Mouse (Mus musculus): ENCODE data around the gene Ppp1r14d. TPM values are rescaled to one million over a fixed set of nuclear protein-coding genes. Genes with fewer than 3 reads are reported as not detected.

Gene Ppp1r14d
- polyA plus RNA-seq, 1 experiment from 2014 or later, result 3.9 TPM

DNA sequence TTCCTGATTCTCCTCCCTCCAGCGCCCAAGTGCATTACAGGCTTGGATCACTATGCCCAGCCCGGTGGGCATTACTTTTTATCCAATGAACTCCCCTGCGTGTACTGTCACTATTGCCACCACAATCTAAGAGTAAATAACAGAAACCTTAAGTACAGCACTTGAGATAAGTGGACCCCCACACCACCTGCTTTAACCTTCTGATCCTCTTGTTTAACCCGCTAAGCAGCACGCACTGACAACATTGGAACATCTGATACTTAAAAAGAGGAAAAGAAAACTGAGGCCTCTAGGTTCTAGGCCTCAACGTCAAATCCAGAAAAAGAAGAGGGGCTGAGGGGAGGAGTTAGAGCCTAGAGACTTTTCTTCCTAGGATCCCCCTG is 21.8 kb downstream of the Ppp1r14d start:
- WGBS, result 17% methylated on average over 6 of the region's 6 CpGs
- Histone ChIP-seq H3K36me3 (ENCODE audit: control insufficient read depth, insufficient read depth, low read length) (peaks cover 27% of the 10 kb centered on the region), H3K4me1 (replicated peaks; ENCODE audit: control insufficient read depth, insufficient read depth, low read length) (peaks cover 15% of the 10 kb centered on the region), H3K27me3 (replicated peaks; ENCODE audit: control insufficient read depth, insufficient read depth, low read length) (no peaks in the 10 kb centered on the region), H3K4me2 (ENCODE audit: low read length) (peak overlapping the region; percentile 64), H3K27ac (ENCODE audit: low read depth) (peak overlapping the region; percentile 82), H3K4me3 (ENCODE audit: low read depth, low read length) (peak overlapping the region; percentile 59), H3K9ac (ENCODE audit: low read length) (peak overlapping the region; percentile 36), H3K9me3 (ENCODE audit: control insufficient read depth, low read length) (no peaks in the 10 kb centered on the region)
- DNase-seq (ENCODE audit: low spot score), result peak; percentile 54
- no peak for ATAC-seq (replicated peaks; ENCODE audit: low FRiP score, low TSS enrichment, low read depth)

DNA sequence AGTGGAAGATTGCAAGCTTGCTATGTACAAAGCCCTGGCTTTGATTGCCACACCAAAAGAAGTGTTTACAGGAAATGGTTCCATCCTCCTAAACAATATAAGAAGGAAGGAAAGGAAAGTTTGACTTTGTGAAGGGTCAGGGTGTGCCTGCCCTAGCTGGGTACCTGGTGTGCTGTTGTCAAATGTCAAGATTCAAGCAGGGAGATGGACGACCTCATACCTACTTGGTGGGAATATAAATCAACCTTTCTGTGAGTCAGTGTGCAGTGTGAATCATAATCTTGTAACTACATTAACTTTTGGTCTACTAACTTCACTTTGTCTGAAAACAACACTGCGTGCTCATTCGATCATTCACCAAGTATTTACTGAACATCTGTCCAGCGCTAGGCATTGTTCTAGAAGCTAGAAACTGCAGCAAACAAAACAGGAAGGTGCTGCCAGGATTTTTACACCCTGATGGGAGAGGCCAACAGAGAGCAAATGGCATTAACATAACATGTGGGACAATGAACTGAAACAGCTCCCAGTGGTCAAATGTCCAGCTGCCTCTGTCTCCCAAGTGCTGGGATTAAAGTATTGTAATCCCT is 25.7 kb downstream of the Ppp1r14d start:
- H3K9ac ChIP-seq (ENCODE audit: low read length), result no peak overlapping the region
- no peaks in the 10 kb centered on the region for H3K9me3 ChIP-seq (ENCODE audit: control insufficient read depth, low read length)
- H3K4me2 ChIP-seq (ENCODE audit: low read length), result no peak overlapping the region
- DNase-seq (ENCODE audit: low spot score) (no peak), ATAC-seq (replicated peaks; ENCODE audit: low FRiP score, low TSS enrichment, low read depth) (no peak)
- no peaks in the 10 kb centered on the region for H3K27me3 ChIP-seq (replicated peaks; ENCODE audit: control insufficient read depth, insufficient read depth, low read length)
- 83% methylated on average over 4 of the region's 4 CpGs for WGBS
- H3K27ac ChIP-seq (ENCODE audit: low read depth), result no peak overlapping the region
- H3K36me3 ChIP-seq (ENCODE audit: control insufficient read depth, insufficient read depth, low read length), result no peaks in the 10 kb centered on the region
- peaks cover 7% of the 10 kb centered on the region for H3K4me1 ChIP-seq (replicated peaks; ENCODE audit: control insufficient read depth, insufficient read depth, low read length)
- no peak overlapping the region for H3K4me3 ChIP-seq (ENCODE audit: low read depth, low read length)

DNA sequence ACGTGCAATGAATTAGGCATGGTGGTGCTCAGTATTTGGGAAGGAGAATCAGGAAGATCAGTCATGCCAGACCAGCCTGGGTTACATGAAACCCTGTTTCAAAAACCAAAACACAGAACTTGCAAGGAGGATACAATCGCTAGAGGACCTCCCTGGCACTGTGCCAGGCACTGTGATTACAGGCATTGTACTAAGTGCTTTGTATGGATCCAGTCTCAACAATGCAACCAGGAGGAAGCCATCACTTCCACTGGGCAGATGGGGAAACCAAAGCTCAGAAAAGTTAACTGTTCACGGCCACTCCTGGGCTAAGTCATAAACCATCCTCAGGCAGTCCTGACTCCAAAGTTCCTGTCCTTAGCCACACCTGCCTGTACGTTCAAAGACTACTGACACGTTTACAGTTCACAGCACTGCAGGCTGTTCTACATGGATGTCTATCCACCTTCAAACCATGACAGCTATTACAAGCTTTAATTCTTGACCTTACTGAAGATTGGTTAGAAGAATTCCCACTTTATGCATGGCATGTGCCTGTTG is 26.7 kb downstream of the Ppp1r14d start:
- Histone ChIP-seq H3K4me3 (ENCODE audit: low read depth, low read length) (no peak overlapping the region), H3K9me3 (ENCODE audit: control insufficient read depth, low read length) (no peaks in the 10 kb centered on the region), H3K36me3 (ENCODE audit: control insufficient read depth, insufficient read depth, low read length) (no peaks in the 10 kb centered on the region), H3K27me3 (replicated peaks; ENCODE audit: control insufficient read depth, insufficient read depth, low read length) (no peaks in the 10 kb centered on the region), H3K9ac (ENCODE audit: low read length) (no peak overlapping the region), H3K27ac (ENCODE audit: low read depth) (no peak overlapping the region), H3K4me1 (replicated peaks; ENCODE audit: control insufficient read depth, insufficient read depth, low read length) (peaks cover 7% of the 10 kb centered on the region), H3K4me2 (ENCODE audit: low read length) (no peak overlapping the region)
- DNase-seq (ENCODE audit: low spot score) (peak; percentile 55), ATAC-seq (replicated peaks; ENCODE audit: low FRiP score, low TSS enrichment, low read depth) (no peak)
- 39% methylated on average over 5 of the region's 5 CpGs for WGBS

DNA sequence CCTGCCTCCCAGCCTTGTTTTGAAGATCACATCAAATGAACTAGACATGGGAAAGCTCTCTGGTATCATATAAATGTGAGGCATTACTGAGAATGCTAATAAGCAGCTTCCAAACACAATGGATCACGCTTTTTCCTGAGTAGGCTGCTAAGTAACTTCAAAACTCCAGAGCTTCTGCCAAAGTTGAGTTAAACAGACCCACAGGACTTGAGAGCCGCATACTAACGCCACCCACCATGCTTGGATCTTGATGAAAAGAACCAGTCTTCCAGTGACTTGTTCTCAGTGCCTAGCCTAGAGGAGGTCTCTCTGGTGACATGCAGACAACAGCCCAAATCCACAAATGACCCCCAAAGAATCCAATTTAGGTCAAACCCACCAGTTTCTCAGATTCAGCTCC is 30.8 kb downstream of the Ppp1r14d start:
- peaks cover 7% of the 10 kb centered on the region for H3K4me1 ChIP-seq (replicated peaks; ENCODE audit: control insufficient read depth, insufficient read depth, low read length)
- H3K27ac ChIP-seq (ENCODE audit: low read depth), result no peak overlapping the region
- H3K9ac ChIP-seq (ENCODE audit: low read length), result no peak overlapping the region
- ATAC-seq (replicated peaks; ENCODE audit: low FRiP score, low TSS enrichment, low read depth) (no peak), DNase-seq (ENCODE audit: low spot score) (no peak)
- no peaks in the 10 kb centered on the region for H3K36me3 ChIP-seq (ENCODE audit: control insufficient read depth, insufficient read depth, low read length)
- H3K4me3 ChIP-seq (ENCODE audit: low read depth, low read length), result no peak overlapping the region
- 60% methylated on average over 3 of the region's 3 CpGs for WGBS
- H3K27me3 ChIP-seq (replicated peaks; ENCODE audit: control insufficient read depth, insufficient read depth, low read length), result no peaks in the 10 kb centered on the region
- no peak overlapping the region for H3K4me2 ChIP-seq (ENCODE audit: low read length)
- H3K9me3 ChIP-seq (ENCODE audit: control insufficient read depth, low read length), result no peaks in the 10 kb centered on the region

DNA sequence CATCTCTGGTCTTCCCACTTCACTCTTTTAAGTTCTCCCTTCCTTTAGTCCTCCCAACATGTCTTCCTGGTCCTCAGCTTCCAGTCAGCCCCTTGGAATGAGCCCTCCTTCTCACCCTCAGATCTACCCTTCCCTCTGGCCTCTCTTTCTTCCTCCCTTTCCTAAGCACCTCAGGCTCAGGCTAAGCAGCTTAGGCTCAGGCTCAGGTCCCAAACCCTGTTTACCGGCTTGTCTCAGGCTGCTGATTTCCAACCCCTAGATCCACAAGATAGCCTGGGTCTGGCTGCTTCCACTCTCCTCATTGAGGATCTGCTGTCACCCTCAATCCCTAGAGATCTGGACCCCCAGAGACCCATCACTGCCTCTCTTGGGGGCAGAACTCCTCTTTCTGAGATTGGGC is 31.7 kb downstream of the Ppp1r14d start:
- 29% methylated on average over 1 of the region's 1 CpGs for WGBS

DNA sequence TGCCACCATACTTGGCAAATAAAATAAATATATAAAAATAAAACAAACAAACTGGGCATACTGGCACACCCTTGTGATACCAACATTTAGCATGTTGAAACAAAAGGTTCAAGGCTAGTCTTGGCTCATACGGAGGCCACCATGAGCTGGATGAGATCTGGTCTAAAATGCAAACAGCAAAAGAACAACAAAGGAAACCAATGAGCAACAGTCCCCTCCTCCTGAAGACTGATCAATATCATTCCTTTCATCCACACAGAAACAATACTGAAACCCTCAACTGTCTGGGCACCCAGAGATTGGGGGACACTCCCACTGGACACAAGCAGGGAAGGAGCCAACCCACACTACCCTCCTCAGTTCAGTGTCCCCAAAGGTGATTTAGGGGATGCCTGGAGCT is 32.2 kb downstream of the Ppp1r14d start:
- Histone ChIP-seq H3K4me2 (ENCODE audit: low read length) (no peak overlapping the region), H3K9ac (ENCODE audit: low read length) (no peak overlapping the region), H3K4me1 (replicated peaks; ENCODE audit: control insufficient read depth, insufficient read depth, low read length) (no peaks in the 10 kb centered on the region), H3K27ac (ENCODE audit: low read depth) (no peak overlapping the region), H3K9me3 (ENCODE audit: control insufficient read depth, low read length) (no peaks in the 10 kb centered on the region), H3K27me3 (replicated peaks; ENCODE audit: control insufficient read depth, insufficient read depth, low read length) (no peaks in the 10 kb centered on the region), H3K36me3 (ENCODE audit: control insufficient read depth, insufficient read depth, low read length) (no peaks in the 10 kb centered on the region), H3K4me3 (ENCODE audit: low read depth, low read length) (no peak overlapping the region)
- ATAC-seq (replicated peaks; ENCODE audit: low FRiP score, low TSS enrichment, low read depth), result no peak
- DNase-seq (ENCODE audit: low spot score), result no peak
- 77% methylated on average over 1 of the region's 1 CpGs for whole genome bisulfite sequencing

More for the DNA sequence above, 31.7 kb downstream of the Ppp1r14d start:
- no peak for DNase-seq (ENCODE audit: low spot score)
- H3K4me3 ChIP-seq (ENCODE audit: low read depth, low read length), result no peak overlapping the region
- ATAC-seq (replicated peaks; ENCODE audit: low FRiP score, low TSS enrichment, low read depth), result no peak
- H3K27me3 ChIP-seq (replicated peaks; ENCODE audit: control insufficient read depth, insufficient read depth, low read length), result no peaks in the 10 kb centered on the region
- H3K4me1 ChIP-seq (replicated peaks; ENCODE audit: control insufficient read depth, insufficient read depth, low read length), result peaks cover 2% of the 10 kb centered on the region; the same call in 1 of the 2 replicates
- no peaks in the 10 kb centered on the region for H3K9me3 ChIP-seq (ENCODE audit: control insufficient read depth, low read length)
- H3K4me2 ChIP-seq (ENCODE audit: low read length), result no peak overlapping the region
- H3K36me3 ChIP-seq (ENCODE audit: control insufficient read depth, insufficient read depth, low read length), result no peaks in the 10 kb centered on the region
- no peak overlapping the region for H3K27ac ChIP-seq (ENCODE audit: low read depth)
- H3K9ac ChIP-seq (ENCODE audit: low read length), result no peak overlapping the region

DNA sequence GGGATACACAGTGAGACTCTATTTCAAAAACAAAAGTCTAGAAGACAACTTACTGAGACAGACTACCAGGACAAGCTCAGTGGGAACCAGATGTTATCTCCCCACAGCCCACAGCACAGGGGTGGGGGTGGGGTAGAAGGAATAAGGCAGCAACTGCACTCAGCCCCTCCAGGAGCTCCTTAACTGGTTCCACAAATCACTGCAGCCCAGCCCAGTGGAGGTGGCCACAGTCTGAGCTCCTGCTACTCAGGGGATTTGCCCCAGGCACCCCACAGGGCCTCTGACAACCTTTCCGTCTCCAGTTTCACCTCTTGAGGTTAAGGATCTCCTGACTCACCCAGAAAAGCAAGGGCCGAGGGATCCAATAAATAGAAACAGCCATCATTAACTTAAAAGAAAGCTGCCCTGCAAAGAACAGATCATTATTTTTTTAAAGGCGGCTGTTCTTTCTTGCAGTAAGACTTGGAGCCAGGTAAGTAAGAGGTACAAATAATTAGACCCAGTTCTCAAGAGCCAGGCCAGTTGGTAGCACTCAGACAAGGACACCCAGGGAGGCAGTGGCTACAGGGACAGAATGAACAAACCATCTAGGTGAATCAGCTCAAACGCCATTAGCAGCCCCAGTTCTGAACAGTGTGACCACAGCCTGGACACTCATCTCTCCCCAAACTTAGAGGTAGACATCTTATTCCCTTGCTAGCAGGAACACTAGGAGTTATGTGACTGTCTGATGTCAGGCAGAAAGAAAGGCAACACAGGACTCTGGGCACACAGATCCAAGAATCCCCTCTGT is 33.2 kb downstream of the Ppp1r14d start:
- no peak overlapping the region for H3K4me2 ChIP-seq (ENCODE audit: low read length)
- H3K27ac ChIP-seq (ENCODE audit: low read depth), result no peak overlapping the region
- no peak for DNase-seq (ENCODE audit: low spot score)
- no peaks in the 10 kb centered on the region for H3K9me3 ChIP-seq (ENCODE audit: control insufficient read depth, low read length)
- WGBS, result 50% methylated on average over 4 of the region's 4 CpGs
- no peaks in the 10 kb centered on the region for H3K4me1 ChIP-seq (replicated peaks; ENCODE audit: control insufficient read depth, insufficient read depth, low read length)
- no peak for ATAC-seq (replicated peaks; ENCODE audit: low FRiP score, low TSS enrichment, low read depth)
- H3K27me3 ChIP-seq (replicated peaks; ENCODE audit: control insufficient read depth, insufficient read depth, low read length), result no peaks in the 10 kb centered on the region
- no peak overlapping the region for H3K9ac ChIP-seq (ENCODE audit: low read length)
- no peak overlapping the region for H3K4me3 ChIP-seq (ENCODE audit: low read depth, low read length)
- no peaks in the 10 kb centered on the region for H3K36me3 ChIP-seq (ENCODE audit: control insufficient read depth, insufficient read depth, low read length)

DNA sequence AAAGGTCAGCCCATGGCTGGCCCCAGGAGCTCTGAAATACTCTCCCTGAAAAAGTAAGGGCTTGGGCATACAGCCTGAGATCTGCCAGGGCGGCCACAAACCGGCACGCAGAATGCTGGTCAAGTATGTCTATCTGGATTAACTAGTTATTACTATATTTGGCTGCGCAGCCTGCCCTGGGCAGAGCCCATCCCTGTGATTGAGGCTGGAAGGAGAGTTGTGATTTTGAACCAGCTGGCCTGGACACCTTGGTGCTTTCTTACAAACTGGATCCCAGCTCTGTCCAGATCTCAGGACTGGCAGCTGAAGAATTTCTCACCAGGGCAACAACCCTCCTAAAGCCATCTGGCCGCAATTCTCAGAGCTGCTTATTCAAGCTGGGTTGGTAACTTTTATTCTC is 35.6 kb downstream of the Ppp1r14d start:
- no peak for ATAC-seq (replicated peaks; ENCODE audit: low FRiP score, low TSS enrichment, low read depth)
- 85% methylated on average over 5 of the region's 5 CpGs for WGBS

More for the DNA sequence above, 35.6 kb downstream of the Ppp1r14d start:
- H3K27me3 ChIP-seq (replicated peaks; ENCODE audit: control insufficient read depth, insufficient read depth, low read length), result no peaks in the 10 kb centered on the region
- H3K9me3 ChIP-seq (ENCODE audit: control insufficient read depth, low read length), result no peaks in the 10 kb centered on the region
- no peak for DNase-seq (ENCODE audit: low spot score)
- H3K36me3 ChIP-seq (ENCODE audit: control insufficient read depth, insufficient read depth, low read length), result no peaks in the 10 kb centered on the region
- no peak overlapping the region for H3K27ac ChIP-seq (ENCODE audit: low read depth)
- H3K4me1 ChIP-seq (replicated peaks; ENCODE audit: control insufficient read depth, insufficient read depth, low read length), result peaks cover 1% of the 10 kb centered on the region; the same call in 1 of the 2 replicates
- no peak overlapping the region for H3K4me2 ChIP-seq (ENCODE audit: low read length)
- no peak overlapping the region for H3K4me3 ChIP-seq (ENCODE audit: low read depth, low read length)
- no peak overlapping the region for H3K9ac ChIP-seq (ENCODE audit: low read length)
